ENCODE assay signal across 1 mouse cellular context in the genomic region with DNA sequence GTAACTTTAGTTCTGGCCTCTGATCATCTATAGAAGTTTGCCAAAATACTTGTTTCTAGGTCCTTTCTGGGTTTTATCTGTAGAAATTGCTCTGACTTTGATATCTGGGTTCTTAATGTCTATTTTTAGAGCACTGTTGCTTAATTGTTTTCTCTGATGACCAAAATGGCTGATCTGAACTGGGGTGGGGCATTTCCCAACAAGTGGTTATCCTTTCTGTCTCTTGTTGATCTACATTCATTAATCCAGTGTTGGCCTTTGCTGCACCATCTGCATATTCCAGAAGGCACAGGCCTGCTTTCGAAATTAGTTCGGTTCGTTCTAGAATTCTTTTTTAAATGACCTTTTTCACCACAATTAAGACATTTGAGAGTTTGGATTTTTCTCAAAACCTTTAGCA.
TF ChIP-seq lines count a peak whose summit lies in the region.

No protein-coding gene starts in this region.

TF ChIP-seq in CH12.LX, 34 proteins besides CTCF, POLR2A, EP300 and RAD21:
- TF ChIP-seq NELFE (IDR thresholded peaks at IDR 0.05; ENCODE audit: low read depth, low read length) (no peak), SIN3A (IDR thresholded peaks at IDR 0.05; ENCODE audit: low read length) (0 out of 2 replicates have a peak, but pooled peaks have one; percentile 30), MEF2A (IDR thresholded peaks at IDR 0.05; ENCODE audit: borderline replicate concordance, low read depth, low read length) (no peak), MAZ (IDR thresholded peaks at IDR 0.05; ENCODE audit: low read depth, low read length) (0 out of 2 replicates have a peak, but pooled peaks have one; percentile 22), JUND (conservative IDR thresholded peaks at IDR 0.05; ENCODE audit: low read depth, low read length) (0 out of 2 replicates have a peak, but pooled peaks have one; percentile 4), ZC3H11A (IDR thresholded peaks at IDR 0.05; ENCODE audit: low read depth, low read length) (no peak), CHD1 (IDR thresholded peaks at IDR 0.05; ENCODE audit: low read depth, low read length) (0 out of 2 replicates have a peak, but pooled peaks have one; percentile 72), POLR2AphosphoS2 (IDR thresholded peaks at IDR 0.05; ENCODE audit: low read depth, low read length) (0 out of 2 replicates have a peak, but pooled peaks have one; percentile 31), ELF1 (IDR thresholded peaks at IDR 0.05; ENCODE audit: low read depth, low read length) (no peak), GABPA (IDR thresholded peaks at IDR 0.05; ENCODE audit: insufficient replicate concordance, low read depth, low read length) (no peak)
